Mouse (Mus musculus) C2C12 (cell line): ENCODE results near the gene Zmpste24.

Experiments
- CTCF ChIP-seq: IDR thresholded peaks from one replicate; pipeline ENCODE4 v1.5.1; 2011; ENCODE audit not compliant: control insufficient read depth, insufficient read depth, insufficient read length
- MAX ChIP-seq: IDR thresholded peaks from one replicate; pipeline ENCODE4 v1.6.1; 2011; ENCODE audit warnings: mild to moderate bottlenecking, control low read depth

DNA sequence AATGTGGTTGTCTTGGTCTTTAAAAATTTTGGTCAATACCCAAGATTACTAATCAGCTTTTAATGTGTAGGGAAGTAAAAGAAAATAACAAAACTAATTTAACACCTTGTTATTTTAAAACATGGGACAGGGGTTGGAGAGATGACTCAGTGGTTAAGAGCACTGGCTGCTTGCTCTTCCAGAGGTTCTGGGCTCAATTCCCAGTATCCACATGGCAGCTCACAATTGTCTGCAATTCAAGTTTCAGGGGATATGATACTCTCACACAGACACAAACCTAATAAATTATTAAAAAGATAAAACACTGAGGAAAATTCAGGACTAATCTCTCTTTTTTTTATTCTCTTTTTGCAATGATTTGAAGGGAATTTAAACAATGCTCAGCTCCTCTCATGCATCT, 13.5 kb downstream of the Zmpste24 start:
- TF ChIP-seq CTCF (no peak), MAX (no peak)
